Mouse (Mus musculus) gastrocnemius, postnatal 10 days (tissue): ENCODE measurements around the gene Myocos. TPM values are rescaled to one million over a fixed set of nuclear protein-coding genes. Genes with fewer than 3 reads are reported as not detected.
"Not testable (repeated sequence)": the region's sequence is repeated elsewhere in the genome, so short reads cannot be mapped to it uniquely, and the experiment has no call there.

Source experiments
- DNase-seq: peaks from one replicate; pipeline ENCODE4 v3.0.0; 2021; ENCODE audit warnings: mixed read lengths
- long read RNA-seq, 2 experiments: library from polyadenylated mRNA; stranded (forward); transcript quantifications; one replicate each; pipeline ENCODE4 v2.0.0; 2021
- total RNA-seq, 2 experiments: library from RNA; stranded (reverse); gene quantifications; 2 replicates each; pipeline ENCODE4 v1.2.3; 2021

The Myocos gene
- not detected for total RNA-seq
- long read RNA-seq, experiment 1, result 0 reads
- long read RNA-seq, experiment 2, result 0 reads

GRCm38 (mm10) chr1:162658119-162658518 is at the start of gene Myocos:
Myocos (minus strand) TSS chr1:162658219.
- no peak for DNase-seq

- no peak for DNase-seq
Observed at GRCm38 (mm10) chr1:162700389-162701066, 42.5 kb upstream of the Myocos start.

- peak; percentile 26 for DNase-seq
Observed at GRCm38 (mm10) chr1:162697866-162698265, 39.8 kb upstream of the Myocos start.

- no peak for DNase-seq
Observed at GRCm38 (mm10) chr1:162693721-162694120, 35.7 kb upstream of the Myocos start.

GRCm38 (mm10) chr1:162665486-162666174 is 7.6 kb upstream of the Myocos start:
- no peak for DNase-seq

GRCm38 (mm10) chr1:162664826-162665475 is 6.9 kb upstream of the Myocos start:
- peak; percentile 66 for DNase-seq

GRCm38 (mm10) chr1:162660276-162660860 is 2.3 kb upstream of the Myocos start:
- DNase-seq, result peak; percentile 56

GRCm38 (mm10) chr1:162648416-162648815 is 9.6 kb downstream of the Myocos start:
- no peak for DNase-seq

- no peak for DNase-seq
Observed at GRCm38 (mm10) chr1:162646083-162646686, 11.8 kb downstream of the Myocos start.

- peak; percentile 74 for DNase-seq
Observed at GRCm38 (mm10) chr1:162643752-162644151, 14.3 kb downstream of the Myocos start.

GRCm38 (mm10) chr1:162642591-162642990 is 15.4 kb downstream of the Myocos start:
- DNase-seq, result no peak

GRCm38 (mm10) chr1:162639861-162640260 is 18.2 kb downstream of the Myocos start:
- no peak for DNase-seq

- DNase-seq, result peak; percentile 17
Observed at GRCm38 (mm10) chr1:162639051-162639750, 18.8 kb downstream of the Myocos start, which contains the start of gene Myoc. Myoc (plus strand) TSS chr1:162639155.

- no peak for DNase-seq
Observed at GRCm38 (mm10) chr1:162638535-162638934, 19.5 kb downstream of the Myocos start.

GRCm38 (mm10) chr1:162636516-162636915 is 21.5 kb downstream of the Myocos start:
- DNase-seq, result no peak

- DNase-seq, result peak; percentile 46
Observed at GRCm38 (mm10) chr1:162635291-162635931, 22.6 kb downstream of the Myocos start.

- DNase-seq, result not testable (repeated sequence)
Observed at GRCm38 (mm10) chr1:162628326-162628725, 29.7 kb downstream of the Myocos start.

- not testable (repeated sequence) for DNase-seq
Observed at GRCm38 (mm10) chr1:162627821-162628220, 30.2 kb downstream of the Myocos start.

GRCm38 (mm10) chr1:162625229-162625628 is 32.8 kb downstream of the Myocos start:
- DNase-seq, result no peak

GRCm38 (mm10) chr1:162623895-162624294 is 34.1 kb downstream of the Myocos start:
- no peak for DNase-seq

- no peak for DNase-seq
Observed at GRCm38 (mm10) chr1:162620487-162620886, 37.5 kb downstream of the Myocos start.
